Mouse (Mus musculus): Measurements from ENCODE around the gene Ifrd2. TPM values are rescaled to one million over a fixed set of nuclear protein-coding genes. Genes with fewer than 3 reads are reported as not detected.
A peak's percentile ranks its signal among the peaks of the same experiment; 100 is the strongest.
"Not testable (repeated sequence)": the region's sequence is repeated elsewhere in the genome, so short reads cannot be mapped to it uniquely, and the experiment has no call there.

Ifrd2 gene
- polyA plus RNA-seq, 1 experiment: 29.4 TPM

GRCm38 (mm10) chr9:107570016-107570415, 17.4 kb upstream of the Ifrd2 start:
- H3K4me3 ChIP-seq: peak overlapping the region; percentile 81
- H3K36me3 ChIP-seq (ENCODE audit: control insufficient read depth, insufficient read depth): no peaks in the 10 kb centered on the region
- H3K27me3 ChIP-seq (ENCODE audit: control insufficient read depth, insufficient read depth, insufficient read length): no peaks in the 10 kb centered on the region
- H3K4me2 ChIP-seq (ENCODE audit: low read depth): peak overlapping the region; percentile 98
- TF ChIP-seq TCF3 (IDR thresholded peaks at IDR 0.05; ENCODE audit: insufficient read length, low read depth): no peak
- no peak for TF ChIP-seq E2F4 (IDR thresholded peaks at IDR 0.05; ENCODE audit: insufficient read depth)
- no peak for TF ChIP-seq MYOD1 (IDR thresholded peaks at IDR 0.05; ENCODE audit: control insufficient read depth in 1 of 3, insufficient read length in 2 of 3, low read depth in 2 of 3)
- no peak for TF ChIP-seq CEBPB (IDR thresholded peaks at IDR 0.05; ENCODE audit: insufficient read depth, poor library complexity, severe bottlenecking)
- H3ac ChIP-seq (ENCODE audit: control insufficient read depth, insufficient read length): peak overlapping the region; percentile 69
- H3K79me2 ChIP-seq (ENCODE audit: control insufficient read depth, insufficient read depth): peaks cover 11% of the 10 kb centered on the region

- no peaks in the 10 kb centered on the region for H3K27me3 ChIP-seq (ENCODE audit: control insufficient read depth, insufficient read depth, insufficient read length)
- no peak overlapping the region for H3ac ChIP-seq (ENCODE audit: control insufficient read depth, insufficient read length)
- H3K4me3 ChIP-seq: no peak overlapping the region
- H3K36me3 ChIP-seq (ENCODE audit: control insufficient read depth, insufficient read depth): no peaks in the 10 kb centered on the region
- H3K79me2 ChIP-seq (ENCODE audit: control insufficient read depth, insufficient read depth): peaks cover 11% of the 10 kb centered on the region
- H3K4me2 ChIP-seq (ENCODE audit: low read depth): no peak overlapping the region
- TF ChIP-seq SRF (IDR thresholded peaks at IDR 0.05; ENCODE audit: control insufficient read depth, insufficient read length, low read depth): no peak
- TF ChIP-seq TCF12 (IDR thresholded peaks at IDR 0.05; ENCODE audit: insufficient read depth, poor library complexity, severe bottlenecking): no peak
- no peak for TF ChIP-seq POLR2AphosphoS2 (IDR thresholded peaks at IDR 0.05; ENCODE audit: insufficient read length, low read depth)
- TF ChIP-seq USF1 (IDR thresholded peaks at IDR 0.05; ENCODE audit: low read depth): no peak
- TF ChIP-seq MYOD1 (IDR thresholded peaks at IDR 0.05; ENCODE audit: control insufficient read depth in 1 of 3, insufficient read length in 2 of 3, low read depth in 2 of 3): no peak
- TF ChIP-seq MYOG (IDR thresholded peaks at IDR 0.05; ENCODE audit: control insufficient read depth in 1 of 3, insufficient read depth in 1 of 3, insufficient read length in 2 of 3, low read depth in 2 of 3): no peak
- TF ChIP-seq CEBPB (IDR thresholded peaks at IDR 0.05; ENCODE audit: insufficient read depth, poor library complexity, severe bottlenecking): no peak
- no peak for TF ChIP-seq MAX (IDR thresholded peaks at IDR 0.05; ENCODE audit: low read depth)
- no peak for TF ChIP-seq POLR2A (IDR thresholded peaks at IDR 0.05; ENCODE audit: insufficient read length, low read depth)
- TF ChIP-seq E2F4 (IDR thresholded peaks at IDR 0.05; ENCODE audit: insufficient read depth): no peak
Observed at GRCm38 (mm10) chr9:107570845-107571244, 16.6 kb upstream of the Ifrd2 start.

- Histone ChIP-seq H3K4me3 (no peak overlapping the region), H3K36me3 (ENCODE audit: control insufficient read depth, insufficient read depth) (no peaks in the 10 kb centered on the region), H3K27me3 (ENCODE audit: control insufficient read depth, insufficient read depth, insufficient read length) (no peaks in the 10 kb centered on the region), H3ac (ENCODE audit: control insufficient read depth, insufficient read length) (no peak overlapping the region), H3K4me2 (ENCODE audit: low read depth) (no peak overlapping the region), H3K79me2 (ENCODE audit: control insufficient read depth, insufficient read depth) (peaks cover 11% of the 10 kb centered on the region)
- TF ChIP-seq POLR2A (IDR thresholded peaks at IDR 0.05; ENCODE audit: insufficient read length, low read depth) (no peak), POLR2AphosphoS2 (IDR thresholded peaks at IDR 0.05; ENCODE audit: insufficient read length, low read depth) (no peak), CEBPB (IDR thresholded peaks at IDR 0.05; ENCODE audit: insufficient read depth, poor library complexity, severe bottlenecking) (no peak), MYOG (IDR thresholded peaks at IDR 0.05; ENCODE audit: control insufficient read depth in 1 of 3, insufficient read depth in 1 of 3, insufficient read length in 2 of 3, low read depth in 2 of 3) (no peak), TCF12 (IDR thresholded peaks at IDR 0.05; ENCODE audit: insufficient read depth, poor library complexity, severe bottlenecking) (no peak), SRF (IDR thresholded peaks at IDR 0.05; ENCODE audit: control insufficient read depth, insufficient read length, low read depth) (no peak), REST (IDR thresholded peaks at IDR 0.05; ENCODE audit: insufficient read depth, insufficient read length) (no peak), TCF3 (IDR thresholded peaks at IDR 0.05; ENCODE audit: insufficient read length, low read depth) (no peak), E2F4 (IDR thresholded peaks at IDR 0.05; ENCODE audit: insufficient read depth) (no peak), MAX (IDR thresholded peaks at IDR 0.05; ENCODE audit: low read depth) (no peak), MYOD1 (IDR thresholded peaks at IDR 0.05; ENCODE audit: control insufficient read depth in 1 of 3, insufficient read length in 2 of 3, low read depth in 2 of 3) (no peak), USF1 (IDR thresholded peaks at IDR 0.05; ENCODE audit: low read depth) (no peak)
Observed at GRCm38 (mm10) chr9:107571534-107572326, 15.7 kb upstream of the Ifrd2 start.

- Histone ChIP-seq H3K79me2 (ENCODE audit: control insufficient read depth, insufficient read depth) (peaks cover 11% of the 10 kb centered on the region), H3K36me3 (ENCODE audit: control insufficient read depth, insufficient read depth) (no peaks in the 10 kb centered on the region), H3K4me3 (no peak overlapping the region), H3K4me2 (ENCODE audit: low read depth) (no peak overlapping the region), H3K27me3 (ENCODE audit: control insufficient read depth, insufficient read depth, insufficient read length) (no peaks in the 10 kb centered on the region), H3ac (ENCODE audit: control insufficient read depth, insufficient read length) (no peak overlapping the region)
- TF ChIP-seq POLR2AphosphoS2 (IDR thresholded peaks at IDR 0.05; ENCODE audit: insufficient read length, low read depth) (no peak), E2F4 (IDR thresholded peaks at IDR 0.05; ENCODE audit: insufficient read depth) (no peak), TCF3 (IDR thresholded peaks at IDR 0.05; ENCODE audit: insufficient read length, low read depth) (no peak), MAX (IDR thresholded peaks at IDR 0.05; ENCODE audit: low read depth) (no peak), SRF (IDR thresholded peaks at IDR 0.05; ENCODE audit: control insufficient read depth, insufficient read length, low read depth) (no peak), REST (IDR thresholded peaks at IDR 0.05; ENCODE audit: insufficient read depth, insufficient read length) (no peak), TCF12 (IDR thresholded peaks at IDR 0.05; ENCODE audit: insufficient read depth, poor library complexity, severe bottlenecking) (no peak), POLR2A (IDR thresholded peaks at IDR 0.05; ENCODE audit: insufficient read length, low read depth) (no peak), MYOG (IDR thresholded peaks at IDR 0.05; ENCODE audit: control insufficient read depth in 1 of 3, insufficient read depth in 1 of 3, insufficient read length in 2 of 3, low read depth in 2 of 3) (no peak), CEBPB (IDR thresholded peaks at IDR 0.05; ENCODE audit: insufficient read depth, poor library complexity, severe bottlenecking) (no peak)
Observed at GRCm38 (mm10) chr9:107572327-107572662, 15.1 kb upstream of the Ifrd2 start.

GRCm38 (mm10) chr9:107573774-107574173, 13.7 kb upstream of the Ifrd2 start:
- peaks cover 11% of the 10 kb centered on the region for H3K79me2 ChIP-seq (ENCODE audit: control insufficient read depth, insufficient read depth)
- H3ac ChIP-seq (ENCODE audit: control insufficient read depth, insufficient read length); H3K4me3 ChIP-seq; H3K36me3 ChIP-seq (ENCODE audit: control insufficient read depth, insufficient read depth); H3K4me2 ChIP-seq (ENCODE audit: low read depth); H3K27me3 ChIP-seq (ENCODE audit: control insufficient read depth, insufficient read depth, insufficient read length): not testable (repeated sequence)

Measured in myocyte (in vitro differentiated cells).